Mouse (Mus musculus): ENCODE data around the gene Plpp2. TPM values are rescaled to one million over a fixed set of nuclear protein-coding genes. Genes with fewer than 3 reads are reported as not detected.

Plpp2 gene
- total RNA-seq, 2 experiments from 2014 or later = 20.2 to 38.2 TPM

DNA sequence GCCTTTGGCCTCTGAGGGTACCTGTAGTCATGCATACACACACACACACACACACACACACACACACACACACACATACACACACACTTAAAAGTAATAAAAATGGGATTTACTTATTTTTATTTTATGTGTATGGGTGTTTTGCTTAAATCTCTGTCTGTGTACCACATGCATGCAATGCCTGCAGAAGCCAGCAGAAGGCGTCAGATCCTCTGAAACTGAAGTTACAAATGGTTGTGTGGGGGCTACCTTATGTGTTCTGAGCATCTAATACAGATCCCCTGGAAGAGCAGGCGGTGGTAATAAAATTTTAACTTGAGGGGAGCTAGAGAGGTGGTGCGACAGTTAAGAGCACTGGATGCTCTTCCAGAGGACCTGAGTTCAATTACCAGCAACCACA, 5.5 kb downstream of the Plpp2 start:
- no peak for DNase-seq

DNA sequence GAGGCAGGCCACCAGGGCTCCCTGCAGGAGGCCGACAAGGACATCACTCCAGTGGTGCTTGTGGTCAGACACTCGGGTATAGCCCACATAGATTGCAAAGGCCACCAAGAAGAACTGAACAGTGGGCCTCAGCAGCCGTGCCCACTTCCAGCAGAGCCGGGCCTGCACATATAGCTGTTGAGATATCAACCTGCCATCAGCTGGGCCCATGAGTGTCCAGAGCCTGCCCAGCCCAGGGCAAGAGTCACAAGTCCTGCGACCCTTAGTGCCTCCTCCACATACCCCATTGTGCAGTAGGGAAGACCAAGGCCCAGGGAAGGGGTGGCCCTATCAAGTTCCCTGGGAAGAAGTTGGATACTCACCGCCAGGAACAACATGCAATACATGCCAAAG, 6.1 kb downstream of the Plpp2 start:
- DNase-seq = no peak

DNA sequence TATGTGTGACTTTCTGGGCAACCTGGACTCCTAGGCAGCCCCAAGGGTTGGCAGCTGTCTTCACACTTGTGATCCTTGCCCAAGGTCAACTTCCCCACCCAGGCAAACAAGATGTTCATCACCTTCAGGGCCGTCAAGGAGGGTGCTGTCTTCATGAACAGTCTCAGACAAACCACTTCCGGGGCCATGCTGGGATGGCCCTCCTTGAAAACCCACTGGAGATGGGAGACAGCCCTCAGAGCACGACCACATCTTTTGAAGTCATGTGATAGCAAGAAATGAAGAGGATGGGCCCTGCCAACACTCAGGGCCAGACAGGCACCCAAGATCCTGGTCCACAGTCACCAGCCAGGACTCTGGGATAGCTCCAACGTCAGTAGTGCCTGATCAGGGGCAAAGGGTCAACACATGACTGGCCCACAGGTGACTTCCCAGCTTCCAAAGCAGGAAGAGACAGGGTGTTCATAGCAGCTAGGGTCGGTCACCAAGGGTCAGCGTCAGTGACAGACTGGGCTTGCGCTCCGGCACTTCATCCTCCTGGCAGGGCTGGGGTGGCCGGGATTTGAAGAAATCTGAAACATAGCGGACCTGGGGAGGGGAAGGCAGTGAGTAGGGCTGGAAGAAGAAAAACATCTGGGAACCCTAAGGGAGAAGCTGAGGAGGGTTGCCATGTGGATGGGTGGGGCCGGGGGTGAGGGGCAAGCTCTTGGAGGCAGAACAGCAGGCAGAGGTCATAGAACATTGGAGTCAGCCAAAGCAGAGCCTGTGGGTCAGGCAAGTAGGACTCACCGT, 6.7 kb downstream of the Plpp2 start:
- no peak for DNase-seq

DNA sequence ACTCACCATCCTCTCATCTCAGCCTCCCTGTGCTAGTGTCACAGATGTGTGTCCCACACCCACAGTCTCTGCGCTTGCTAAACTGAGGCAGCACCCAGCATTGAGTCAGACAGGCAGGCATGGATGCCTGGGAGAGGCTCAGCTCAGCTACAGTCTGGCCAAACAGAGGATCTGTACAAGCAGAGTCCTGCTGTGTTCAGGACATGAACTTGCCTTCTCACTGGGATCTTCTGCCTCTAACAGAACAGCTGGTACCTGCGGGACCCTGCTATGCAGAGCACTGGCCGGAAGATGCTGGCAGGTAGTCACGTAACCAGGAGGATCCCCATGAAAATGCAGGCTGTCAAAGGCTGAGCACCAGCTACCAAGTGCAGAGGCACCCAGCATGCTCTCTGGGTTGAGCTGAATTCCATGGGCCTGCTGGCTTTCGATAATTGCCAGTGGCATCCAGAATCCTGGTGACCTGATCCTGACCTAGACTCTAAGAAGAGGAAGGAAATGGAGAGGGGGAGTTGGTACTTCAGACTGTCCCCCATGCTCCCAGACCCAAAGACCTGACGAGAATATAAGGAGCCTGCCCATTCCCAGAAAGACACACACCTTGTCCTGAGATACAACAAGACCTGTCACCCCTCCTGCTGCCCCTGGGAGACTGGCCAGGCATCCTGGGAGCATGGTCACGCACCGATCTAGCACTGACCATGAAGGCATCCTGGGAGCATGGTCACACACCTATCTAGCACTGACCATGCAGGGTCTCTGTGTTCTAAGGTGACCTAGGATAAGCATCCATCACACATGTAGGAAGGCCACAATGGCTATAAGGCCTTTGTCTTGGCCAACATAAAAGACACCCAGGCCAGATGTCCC, 7.9 kb downstream of the Plpp2 start:
- no peak for DNase-seq

DNA sequence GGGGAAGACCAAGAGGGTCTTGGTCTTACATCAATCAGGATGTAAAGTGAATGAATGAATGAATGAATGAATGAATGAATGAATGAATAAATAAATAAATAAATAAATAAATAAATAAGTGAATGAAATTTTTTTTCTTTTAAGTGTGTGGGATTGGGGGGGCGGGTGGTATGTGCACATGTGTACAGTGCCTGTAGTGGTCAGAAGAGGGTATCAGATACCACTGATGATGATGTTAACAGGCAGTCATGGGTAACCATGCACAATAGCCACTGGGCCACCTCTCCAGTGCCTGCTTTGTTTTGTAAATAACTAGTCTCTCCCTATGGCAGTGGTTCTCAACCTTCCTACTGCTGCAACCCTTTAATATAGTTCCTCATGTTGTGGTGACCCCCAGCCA, 9.2 kb downstream of the Plpp2 start:
- no peak for DNase-seq

GRCm38 (mm10) chr10:79506709-79507108, 26.9 kb downstream of the Plpp2 start:
- no peak for DNase-seq

GRCm38 (mm10) chr10:79502830-79503644, 30.6 kb downstream of the Plpp2 start:
- no peak for DNase-seq

- no peak for DNase-seq
Observed at GRCm38 (mm10) chr10:79496701-79497288, 36.8 kb downstream of the Plpp2 start.

DNA sequence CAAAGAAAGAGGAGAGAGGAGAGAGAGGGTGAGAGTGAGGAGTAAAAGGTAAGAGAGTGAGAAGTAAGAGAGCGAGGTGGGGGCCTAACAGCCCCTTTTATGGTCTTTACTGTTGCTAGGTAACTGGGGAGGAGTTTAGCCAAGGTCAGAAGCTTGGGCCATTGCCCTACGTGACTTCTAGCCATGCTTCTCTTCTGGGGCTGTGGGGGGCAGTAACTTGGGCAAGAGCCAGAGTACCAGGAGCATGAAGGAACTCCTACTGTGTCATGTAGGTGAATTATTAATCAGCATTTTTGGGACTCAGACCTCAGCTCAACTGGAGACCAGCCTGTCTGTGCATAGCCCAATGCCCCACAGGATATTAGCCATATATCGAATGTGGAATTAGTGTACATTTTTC, 37.7 kb downstream of the Plpp2 start:
- no peak for DNase-seq

Small RNA genes within 50 kb of the gene (microRNA-seq; reads per million reads assigned to microRNA genes)
- not detected for gene Mir6909

Other genes with a start within 250 kb of the Plpp2 start
- not detected for gene Vmn2r82, start 177.3 kb downstream of the Plpp2 start, total RNA-seq (2021)
- gene Vmn2r83, start 65.1 kb downstream of the Plpp2 start, total RNA-seq (2021) = not detected
- 10 to 100 TPM; 30.4 to 33.4 TPM for gene Mier2, start 21.4 kb upstream of the Plpp2 start, total RNA-seq (2021)
- not detected for gene Theg, start 53.5 kb upstream of the Plpp2 start, total RNA-seq (2021)
- gene C2cd4c, start 80.2 kb upstream of the Plpp2 start, total RNA-seq (2021) = under 1 TPM; 0.16 to 0.30 TPM
- 1 to 10 TPM; 3.0 to 5.2 TPM for gene Shc2, start 104.1 kb upstream of the Plpp2 start, total RNA-seq (2021)
- gene Odf3l2, start 111.9 kb upstream of the Plpp2 start, total RNA-seq (2021) = not detected
- not detected for gene Madcam1, start 130.8 kb upstream of the Plpp2 start, total RNA-seq (2021)
- 10 to 100 TPM; 31.6 to 39.0 TPM for gene Tpgs1, start 135.6 kb upstream of the Plpp2 start, total RNA-seq (2021)
- 10 to 100 TPM; 75.0 to 79.9 TPM for gene Cdc34, start 148.4 kb upstream of the Plpp2 start, total RNA-seq (2021)
- gene Gzmm, start 155.2 kb upstream of the Plpp2 start, total RNA-seq (2021) = 1 to 10 TPM in 1 of 2 experiments, under 1 TPM in 1; 0.86 to 1.0 TPM
- 100 to 1,000 TPM; 558 to 568 TPM for gene Bsg, start 170.7 kb upstream of the Plpp2 start, total RNA-seq (2021)
- gene Hcn2, start 182.8 kb upstream of the Plpp2 start, total RNA-seq (2021) = 1 to 10 TPM; 4.3 to 6.0 TPM
- 10 to 100 TPM; 51.1 to 58.0 TPM for gene Polrmt, start 212.8 kb upstream of the Plpp2 start, total RNA-seq (2021)
- gene Fgf22, start 221.3 kb upstream of the Plpp2 start, total RNA-seq (2021) = not detected
- 10 to 100 TPM; 53.0 to 55.2 TPM for gene Rnf126, start 233.2 kb upstream of the Plpp2 start, total RNA-seq (2021)
- gene Fstl3, start 243.5 kb upstream of the Plpp2 start, total RNA-seq (2021) = 10 to 100 TPM; 11.3 to 22.9 TPM